Mouse (Mus musculus) gastrocnemius, postnatal 36 days (tissue): ENCODE data around the gene Dph1. TPM values are rescaled to one million over a fixed set of nuclear protein-coding genes. Genes with fewer than 3 reads are reported as not detected.
A peak's percentile ranks its signal among the peaks of the same experiment; 100 is the strongest.
"Not testable (repeated sequence)": the region's sequence is repeated elsewhere in the genome, so short reads cannot be mapped to it uniquely, and the experiment has no call there.

ENCODE experiments used
- DNase-seq, 2 experiments: peaks; one replicate each; pipeline ENCODE4 v3.0.0; 2022
- intact Hi-C: fragments of 180-260 bp; cut with DNase I; formaldehyde crosslinking; loops from one replicate; pipeline ENCODE4 v1.15.1; 2025
- total RNA-seq, 2 experiments: library from RNA; stranded (reverse); gene quantifications; 2 replicates each; pipeline ENCODE4 v1.2.3; 2021

The Dph1 gene
- total RNA-seq, 2 experiments from 2014 or later, result 4.9 to 5.2 TPM

- intact Hi-C loops, result no loop called here
- DNase-seq, result peak; percentile 80 to 86
Measured at GRCm38 (mm10) chr11:75178672-75179208, 12.3 kb downstream of the Dph1 start, which contains the start of gene Ovca2. TSS of gene Ovca2 (minus strand) at chr11:75178835.

GRCm38 (mm10) chr11:75178011-75178410 lies 13.0 kb downstream of the Dph1 start:
- no peak for DNase-seq
- intact Hi-C loops, result no loop called here

GRCm38 (mm10) chr11:75174574-75174973 lies 16.5 kb downstream of the Dph1 start:
- DNase-seq, intact Hi-C loops: not testable (repeated sequence)

GRCm38 (mm10) chr11:75173799-75174165 lies 17.3 kb downstream of the Dph1 start:
- intact Hi-C loops, result no loop called here
- no peak for DNase-seq

- peak; percentile 61 to 65 for DNase-seq
- intact Hi-C loops, result no loop called here
Measured at GRCm38 (mm10) chr11:75173095-75173798, 17.8 kb downstream of the Dph1 start.

- intact Hi-C loops, result no loop called here
- peak in 1 of 2 experiments; percentile 12 for DNase-seq
Measured at GRCm38 (mm10) chr11:75172151-75173094, 18.6 kb downstream of the Dph1 start.

- DNase-seq, result peak in 1 of 2 experiments; percentile 11
- intact Hi-C loops, result no loop called here
Measured at GRCm38 (mm10) chr11:75171186-75171865, 19.7 kb downstream of the Dph1 start.

GRCm38 (mm10) chr11:75170136-75170751 lies 20.8 kb downstream of the Dph1 start:
- DNase-seq, result peak; percentile 91 to 94
- intact Hi-C loops, result no loop called here

GRCm38 (mm10) chr11:75169405-75170080 lies 21.5 kb downstream of the Dph1 start, which contains the start of gene Hic1:
TSS of gene Hic1 (minus strand) at chr11:75169519.
- DNase-seq, result no peak
- intact Hi-C loops, result loop anchor here (1.0 kb wide), 1 partner anchor 188 kb away; no protein-coding TSS in a partner anchor

GRCm38 (mm10) chr11:75168590-75169361 lies 22.3 kb downstream of the Dph1 start:
- peak; percentile 86 to 87 for DNase-seq
- intact Hi-C loops, result loop anchor here (1.0 kb wide), 1 partner anchor 187 kb away; no protein-coding TSS in a partner anchor

GRCm38 (mm10) chr11:75167643-75168589 lies 23.1 kb downstream of the Dph1 start:
- no peak for DNase-seq
- intact Hi-C loops, result no loop called here

- DNase-seq, result peak in 1 of 2 experiments; percentile 58
- intact Hi-C loops, result no loop called here
Measured at GRCm38 (mm10) chr11:75166861-75167642, 24.0 kb downstream of the Dph1 start.

GRCm38 (mm10) chr11:75166193-75166842 lies 24.7 kb downstream of the Dph1 start:
- intact Hi-C loops, result no loop called here
- peak in 1 of 2 experiments; percentile 59 for DNase-seq

GRCm38 (mm10) chr11:75165441-75166192 lies 25.4 kb downstream of the Dph1 start:
- intact Hi-C loops, result loop anchor here (1.0 kb wide), 1 partner anchor 184 kb away; no protein-coding TSS in a partner anchor
- DNase-seq, result peak; percentile 82 to 88

- peak in 1 of 2 experiments; percentile 26 for DNase-seq
Measured at GRCm38 (mm10) chr11:75164750-75165149, 26.3 kb downstream of the Dph1 start.

More at GRCm38 (mm10) chr11:75164750-75165149, 26.3 kb downstream of the Dph1 start:
- intact Hi-C loops, result loop anchor here (1.0 kb wide), 1 partner anchor 183 kb away; no protein-coding TSS in a partner anchor
